Mouse (Mus musculus) adipocyte (in vitro differentiated cells): ENCODE measurements around the gene Prickle4.

ENCODE experiments used
- DNase-seq: peaks from one replicate; pipeline ENCODE4 v3.0.0-alpha.2; 2016; ENCODE audit warnings: low spot score

Gene Prickle4

GRCm38 (mm10) chr17:47694503-47695336, at the start of gene Prickle4:
Gene Prickle4, minus strand, starts transcription at chr17:47694736.
- peak; percentile 97 for DNase-seq

GRCm38 (mm10) chr17:47744086-47744485, 49.5 kb upstream of the Prickle4 start:
- no peak for DNase-seq

- DNase-seq, result no peak
Observed at GRCm38 (mm10) chr17:47742991-47743734, 48.6 kb upstream of the Prickle4 start.

DNA sequence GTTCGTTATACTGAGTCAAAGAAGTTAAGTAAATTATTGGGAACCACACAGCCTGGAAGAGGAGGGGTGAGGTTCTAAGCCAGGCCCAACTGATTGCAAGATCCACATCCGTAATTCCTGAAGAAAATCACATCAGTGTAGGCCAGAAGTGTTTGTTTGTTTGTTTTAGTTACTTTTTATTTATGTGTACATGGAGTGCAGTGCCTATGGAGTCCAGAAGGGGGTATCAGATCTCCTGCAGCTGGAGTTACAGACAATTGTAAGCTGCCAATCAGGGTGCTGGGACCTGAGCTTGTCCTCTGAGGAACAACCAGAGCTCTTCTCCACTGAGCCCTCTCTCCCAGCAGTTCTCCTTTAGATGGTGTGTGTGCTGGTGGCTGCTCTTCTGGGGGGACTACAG, 45.6 kb upstream of the Prickle4 start:
- DNase-seq, result peak; percentile 22

DNA sequence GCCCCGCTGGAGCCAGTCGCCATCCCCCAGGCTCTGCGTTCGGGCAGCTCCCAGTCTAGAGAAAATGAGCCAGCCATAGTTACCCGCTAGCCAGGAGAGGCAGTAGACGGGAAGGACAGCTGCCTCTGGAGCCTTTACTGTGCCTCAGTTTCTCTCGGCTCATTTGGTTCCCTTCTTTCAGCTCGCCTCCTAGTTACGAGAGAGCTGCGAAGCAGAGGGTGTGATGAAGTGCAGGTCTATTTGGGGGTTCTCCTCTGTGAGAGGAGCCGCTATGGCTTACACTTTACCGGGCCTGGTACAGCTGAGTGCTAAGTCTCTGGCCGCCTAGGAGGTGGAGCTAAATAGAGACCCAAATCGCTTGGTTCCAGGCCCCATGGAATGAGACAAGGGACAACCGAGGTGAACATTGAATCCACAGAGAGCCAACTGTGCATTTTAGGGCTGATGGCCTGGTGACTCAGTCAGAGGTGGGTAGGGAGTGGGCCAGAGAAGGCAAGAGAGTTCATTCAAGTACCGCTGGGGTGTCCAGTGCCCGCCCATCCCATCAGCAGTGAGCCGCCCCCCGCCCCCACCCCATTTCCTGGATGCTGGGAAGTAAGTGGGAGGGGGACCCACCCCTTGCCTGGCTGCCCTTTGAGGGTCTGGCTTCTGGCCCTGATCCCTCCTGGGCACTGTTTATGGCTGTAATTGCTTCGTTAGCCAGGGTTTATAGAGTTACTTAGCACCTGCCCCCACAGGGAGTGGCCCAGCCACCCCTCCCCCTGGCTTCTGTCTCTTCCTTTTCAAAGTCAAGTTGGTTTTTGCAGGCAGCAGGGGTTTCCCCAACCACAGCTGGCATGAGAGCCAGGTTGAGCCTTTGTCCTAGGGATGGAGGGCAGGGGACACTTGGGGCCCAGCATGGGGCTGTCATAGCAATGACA, 44.6 kb upstream of the Prickle4 start:
- no peak for DNase-seq

- DNase-seq, result no peak
Observed at GRCm38 (mm10) chr17:47738066-47738878, 43.7 kb upstream of the Prickle4 start.

DNA sequence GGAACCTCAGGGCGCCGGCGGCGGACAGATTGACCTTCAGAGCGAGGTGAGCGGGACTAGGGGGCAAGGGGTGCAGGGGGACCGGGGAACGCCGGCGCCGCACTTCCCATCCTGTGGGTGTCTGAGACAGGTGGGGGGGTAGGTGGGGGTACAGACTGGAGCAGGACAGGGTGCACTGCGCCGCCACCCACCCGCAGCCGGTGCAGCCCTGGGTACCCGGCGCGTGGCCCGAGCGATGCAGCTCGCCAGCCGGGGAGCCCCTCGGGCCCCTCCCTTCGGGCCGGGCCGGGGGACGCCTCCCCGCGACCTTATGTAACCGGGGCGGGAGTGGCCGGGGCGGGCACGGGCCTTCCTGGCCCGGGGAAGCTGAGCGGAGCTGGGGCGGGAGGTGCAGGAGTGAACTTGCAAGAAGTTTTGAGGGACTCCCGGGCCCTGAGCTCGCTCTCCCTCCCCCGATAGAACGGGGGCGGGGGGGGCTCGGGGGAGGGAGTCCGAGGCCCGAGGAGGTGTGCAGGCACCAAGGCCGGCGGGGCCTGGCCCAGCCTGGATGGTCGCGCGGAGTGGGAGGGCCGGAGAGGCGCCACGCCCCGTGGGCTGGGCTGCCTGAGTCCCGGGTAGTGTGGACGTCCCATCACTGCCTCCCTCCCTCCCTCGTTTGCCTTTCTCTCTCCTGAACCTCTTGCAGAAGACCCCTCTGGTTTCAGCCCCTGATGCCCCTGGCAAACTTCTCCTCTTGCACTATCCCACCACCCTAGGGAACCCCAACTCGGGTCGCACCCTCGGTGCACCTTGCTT, 42.9 kb upstream of the Prickle4 start:
- peak; percentile 83 for DNase-seq

GRCm38 (mm10) chr17:47736856-47737255, 42.3 kb upstream of the Prickle4 start, which contains the start of gene Tfeb:
Gene Tfeb, plus strand, starts transcription at chr17:47737030.
- peak; percentile 94 for DNase-seq

- no peak for DNase-seq
Observed at GRCm38 (mm10) chr17:47735553-47736100, 41.1 kb upstream of the Prickle4 start.

- no peak for DNase-seq
Observed at GRCm38 (mm10) chr17:47730633-47731575, 36.4 kb upstream of the Prickle4 start.

GRCm38 (mm10) chr17:47726566-47726965, 32.0 kb upstream of the Prickle4 start, which contains the start of gene Pgc:
Gene Pgc, plus strand, starts transcription at chr17:47726842.
- DNase-seq, result no peak

GRCm38 (mm10) chr17:47721183-47721582, 26.6 kb upstream of the Prickle4 start:
- DNase-seq, result no peak

GRCm38 (mm10) chr17:47715037-47715436, 20.5 kb upstream of the Prickle4 start:
- DNase-seq, result no peak

GRCm38 (mm10) chr17:47712889-47713571, 18.5 kb upstream of the Prickle4 start:
- no peak for DNase-seq

GRCm38 (mm10) chr17:47711883-47712282, 17.3 kb upstream of the Prickle4 start:
- no peak for DNase-seq

DNA sequence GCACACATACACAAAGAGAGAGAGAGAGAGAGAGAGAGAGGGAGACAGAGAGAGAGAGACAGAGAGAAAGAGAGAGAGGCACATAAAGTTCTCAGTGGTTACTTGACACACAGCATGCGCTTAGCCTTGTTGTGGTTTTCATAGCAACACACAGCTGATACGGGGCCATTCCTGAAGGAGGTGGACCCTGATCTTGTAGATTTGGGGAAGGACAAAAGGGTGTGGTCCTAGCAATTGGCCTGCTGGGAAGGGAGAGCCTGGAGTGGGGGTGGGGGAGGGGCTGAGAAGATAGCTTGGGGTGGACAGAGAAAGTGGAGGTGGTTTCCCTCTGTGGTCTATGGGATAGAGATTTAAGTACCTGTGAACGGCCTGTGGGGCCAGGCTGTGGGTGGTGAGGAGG, 15.5 kb upstream of the Prickle4 start:
- DNase-seq, result no peak

- DNase-seq, result no peak
Observed at GRCm38 (mm10) chr17:47708972-47709371, 14.4 kb upstream of the Prickle4 start.

DNA sequence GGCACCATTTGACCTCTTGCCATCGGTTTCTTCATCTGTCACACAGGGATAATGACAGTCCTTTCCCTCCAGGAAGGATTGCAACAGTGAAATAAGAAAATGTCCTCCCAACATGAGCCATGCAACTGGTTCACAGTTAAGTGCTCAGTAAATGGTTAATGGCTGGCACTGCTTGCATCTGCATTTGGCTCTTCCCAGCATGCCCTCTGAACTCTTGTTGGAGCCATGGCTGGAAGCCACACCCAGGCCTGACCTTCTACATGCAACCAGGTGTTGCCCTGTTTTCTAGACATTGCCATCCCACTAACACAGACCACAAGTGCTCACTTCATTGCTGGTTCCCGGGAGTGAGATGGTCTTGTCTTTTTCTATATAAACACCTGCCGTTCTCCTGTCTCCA, 13.4 kb upstream of the Prickle4 start:
- DNase-seq, result peak; percentile 33
